Mouse (Mus musculus) brain, embryonic 18.5 days (tissue): ENCODE data around the gene Fxyd5.

Source experiments
- DNase-seq: peaks from one replicate; pipeline ENCODE4 v3.0.0-alpha.2; 2012; ENCODE audit warnings: low read depth, low spot score

The Fxyd5 gene

GRCm38 (mm10) chr7:31063074-31063560 is 20.8 kb upstream of the Fxyd5 start:
- DNase-seq, result no peak

GRCm38 (mm10) chr7:31060621-31061010 is 18.3 kb upstream of the Fxyd5 start:
- DNase-seq, result no peak

- no peak for DNase-seq
These were observed 17.8 kb upstream of the Fxyd5 start for GRCm38 (mm10) chr7:31059919-31060620.

- no peak for DNase-seq
These were observed 16.8 kb upstream of the Fxyd5 start, which contains the start of gene Lgi4 for GRCm38 (mm10) chr7:31059108-31059507. TSS of gene Lgi4 (plus strand) at chr7:31059342.

DNA sequence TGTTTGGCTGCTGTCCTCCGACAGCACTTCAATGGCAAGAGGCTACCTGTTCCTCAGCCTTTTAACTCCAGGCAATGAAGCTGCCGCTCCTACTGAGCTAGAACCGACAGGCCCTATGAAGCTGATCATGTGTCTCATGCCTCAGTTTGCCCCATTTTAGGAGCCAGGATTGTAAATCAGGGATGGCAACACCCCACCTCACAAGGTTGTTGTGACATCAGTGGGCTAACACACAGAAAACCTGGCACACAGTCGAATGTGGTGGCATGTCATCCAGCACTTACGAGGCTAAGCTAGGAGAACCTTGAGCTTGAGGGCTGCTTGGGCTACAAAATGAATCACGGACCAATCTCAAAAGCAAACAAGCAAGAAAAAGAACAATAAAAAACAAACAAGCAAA is 15.9 kb upstream of the Fxyd5 start:
- DNase-seq, result no peak

DNA sequence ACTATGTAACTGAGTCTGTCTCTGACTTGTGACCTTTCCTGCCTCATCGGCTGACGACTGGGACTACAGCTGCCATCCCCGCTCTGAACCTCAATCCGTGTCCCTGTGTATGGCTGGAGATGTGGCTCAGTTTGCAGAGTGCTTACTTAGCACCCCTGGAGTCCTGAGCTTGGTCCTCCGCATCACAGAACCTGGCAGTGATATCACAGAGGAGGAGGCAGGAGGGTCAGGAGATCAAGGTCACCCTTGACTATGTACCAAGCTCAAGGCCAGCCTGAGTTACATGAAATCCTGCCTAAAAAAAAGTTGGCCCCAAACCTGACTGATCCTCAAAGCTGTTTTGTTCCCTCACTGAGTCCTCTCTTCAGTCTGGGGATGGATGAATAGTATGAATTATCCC is 15.4 kb upstream of the Fxyd5 start:
- no peak for DNase-seq

DNA sequence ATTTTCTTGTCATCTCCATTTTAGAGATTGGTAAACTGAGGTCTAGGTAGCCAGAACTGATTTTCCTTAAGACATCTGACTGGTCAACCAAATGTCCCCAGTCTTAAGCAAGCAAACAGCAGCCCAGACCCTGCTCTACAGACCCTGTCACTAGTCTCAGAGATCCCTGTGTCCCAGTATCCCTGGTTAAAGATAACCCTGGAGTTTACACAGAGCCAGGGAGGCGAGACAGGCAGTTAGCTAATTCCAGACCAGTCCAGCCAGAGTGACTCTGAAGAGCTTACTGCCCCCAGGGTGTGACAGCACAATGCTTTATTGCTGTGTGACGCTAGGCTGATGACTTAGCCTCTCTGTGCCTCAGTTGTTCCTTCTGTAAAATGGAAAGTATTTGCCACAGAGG is 14.8 kb upstream of the Fxyd5 start, which contains the start of gene Fxyd1:
TSS of gene Fxyd1 (minus strand) at position 129 of the 400 bp plus-strand sequence.
- no peak for DNase-seq

DNA sequence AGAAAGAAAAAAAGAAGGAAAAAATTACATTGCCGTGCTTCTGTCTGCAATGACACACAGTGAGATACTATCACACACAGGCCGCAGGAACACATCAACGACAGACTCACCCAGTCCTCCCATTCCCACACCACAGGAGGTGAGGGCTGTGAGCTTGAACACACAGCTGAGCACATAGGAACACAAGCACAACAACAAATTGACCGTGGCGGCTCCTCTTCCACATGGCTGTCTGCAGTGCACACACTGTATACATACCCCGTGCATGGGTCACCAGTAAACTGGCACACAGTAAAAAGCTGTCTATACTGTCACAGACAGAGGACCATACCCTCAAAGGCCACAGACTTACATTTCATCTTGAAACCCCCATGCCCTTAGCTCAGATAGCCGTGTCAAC is 14.2 kb upstream of the Fxyd5 start:
- no peak for DNase-seq

DNA sequence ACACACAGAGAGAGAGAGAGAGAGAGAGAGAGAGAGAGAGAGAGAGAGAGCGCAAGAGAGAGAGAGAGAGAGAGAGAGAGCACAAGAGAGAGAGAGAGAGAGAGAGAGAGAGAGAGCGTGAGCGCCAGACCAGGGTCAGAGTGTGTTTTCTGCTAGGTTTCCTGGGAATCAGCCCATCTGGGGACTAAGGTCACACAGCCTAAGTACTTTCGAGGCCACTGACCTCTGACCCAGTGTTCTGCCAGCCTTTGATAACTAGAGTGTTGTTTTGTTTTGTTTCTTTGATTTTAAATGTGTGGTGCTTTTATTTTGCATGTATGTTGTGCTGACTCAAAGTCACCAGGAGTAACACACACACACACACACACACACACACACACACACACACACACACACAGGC is 13.6 kb upstream of the Fxyd5 start:
- no peak for DNase-seq

- no peak for DNase-seq
These were observed 13.1 kb upstream of the Fxyd5 start for GRCm38 (mm10) chr7:31055354-31055824.

- no peak for DNase-seq
These were observed 12.5 kb upstream of the Fxyd5 start for GRCm38 (mm10) chr7:31054661-31055320.

- no peak for DNase-seq
These were observed 11.7 kb upstream of the Fxyd5 start for GRCm38 (mm10) chr7:31053882-31054447.

- no peak for DNase-seq
These were observed 10.6 kb upstream of the Fxyd5 start for GRCm38 (mm10) chr7:31052636-31053434.

DNA sequence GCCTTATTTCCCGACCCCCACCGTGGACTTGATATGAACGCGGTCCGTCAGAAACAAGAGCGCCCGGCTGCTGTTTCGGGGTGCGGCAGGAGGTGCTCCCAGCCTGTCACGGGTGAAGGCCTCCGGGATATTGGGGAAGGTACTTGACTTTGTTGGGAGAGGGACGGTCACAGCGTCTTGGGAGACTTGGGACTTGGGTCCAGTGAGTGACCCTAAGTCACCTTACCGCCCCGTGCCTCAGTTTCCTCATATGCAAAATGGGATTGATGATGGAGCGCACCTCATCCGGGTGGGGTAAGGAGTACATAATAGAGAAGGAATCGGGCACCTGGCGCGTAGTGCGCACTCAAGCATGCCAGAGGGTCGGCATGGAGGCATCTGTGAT is 10.0 kb upstream of the Fxyd5 start:
- DNase-seq, result no peak

- DNase-seq, result no peak
These were observed 9.2 kb upstream of the Fxyd5 start, which contains the start of gene Fxyd7 for GRCm38 (mm10) chr7:31051321-31052021. TSS of gene Fxyd7 (minus strand) at chr7:31051467.

- DNase-seq, result no peak
These were observed 8.6 kb upstream of the Fxyd5 start for GRCm38 (mm10) chr7:31050921-31051320.

- DNase-seq, result no peak
These were observed 8.2 kb upstream of the Fxyd5 start for GRCm38 (mm10) chr7:31050487-31050886.

DNA sequence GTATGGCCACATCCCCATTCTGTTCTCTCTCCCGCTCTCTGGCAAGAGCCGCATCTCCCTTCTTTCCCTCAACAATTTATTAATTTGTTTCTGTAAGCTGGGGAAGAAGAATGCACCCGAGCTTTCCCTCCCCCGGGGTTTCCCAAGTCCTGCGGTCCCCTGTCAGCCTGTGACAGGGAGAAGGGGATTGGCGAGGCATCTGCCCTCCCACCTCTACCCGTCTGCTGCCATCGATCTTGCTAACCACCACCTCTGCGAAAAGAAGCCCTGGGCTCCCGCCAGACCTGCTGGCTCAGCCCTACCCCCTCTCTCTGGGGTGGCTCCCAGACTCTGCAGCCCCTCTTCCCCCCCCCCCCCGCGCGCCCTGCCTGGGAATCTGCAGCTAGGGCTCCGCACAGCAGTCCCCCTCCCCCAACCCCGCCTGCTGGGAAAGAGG is 7.6 kb upstream of the Fxyd5 start:
- no peak for DNase-seq

GRCm38 (mm10) chr7:31049135-31049845 is 7.0 kb upstream of the Fxyd5 start:
- no peak for DNase-seq

- DNase-seq, result no peak
These were observed 492 bp downstream of the Fxyd5 start for GRCm38 (mm10) chr7:31041662-31042315.
